Mouse (Mus musculus): Measurements from ENCODE around the gene Mrgprh. TPM values are rescaled to one million over a fixed set of nuclear protein-coding genes. Genes with fewer than 3 reads are reported as not detected.

Mrgprh gene
- polyA plus RNA-seq, 1 experiment = not detected

DNA sequence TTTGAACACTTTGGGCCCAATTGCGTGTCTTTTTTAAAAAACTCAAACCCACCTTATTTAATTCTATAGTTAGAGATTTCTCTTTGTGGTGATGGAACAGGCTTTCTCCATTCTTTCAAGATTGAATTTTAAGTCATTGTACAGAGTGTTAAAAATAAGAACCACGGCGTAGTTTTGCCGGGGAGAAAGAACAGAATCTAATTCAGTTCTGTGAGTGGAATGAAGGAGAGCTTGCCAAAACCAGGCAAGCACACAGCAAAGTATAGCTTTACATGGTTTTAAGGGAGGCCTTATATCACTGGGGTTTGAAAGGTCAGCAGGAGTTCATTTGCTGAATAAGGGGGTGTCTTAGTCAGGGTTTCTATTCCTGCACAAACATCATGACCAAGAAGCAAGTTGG, 31.3 kb upstream of the Mrgprh start:
- H3K4me3 ChIP-seq (ENCODE audit: insufficient read depth, low read depth, low read length) = no peak overlapping the region
- WGBS = 60% methylated on average over 4 of the region's 4 CpGs
- H3K4me1 ChIP-seq (ENCODE audit: control insufficient read depth, insufficient read depth, low read length) = peaks cover 13% of the 10 kb centered on the region
- TF ChIP-seq CTCF (IDR thresholded peaks at IDR 0.05; ENCODE audit: insufficient read depth, low read depth, low read length) = no peak
- TF ChIP-seq POLR2A (IDR thresholded peaks at IDR 0.05; ENCODE audit: insufficient read depth, low read depth, low read length) = no peak
- no peak overlapping the region for H3K27ac ChIP-seq (ENCODE audit: insufficient read depth, low read depth, low read length)

DNA sequence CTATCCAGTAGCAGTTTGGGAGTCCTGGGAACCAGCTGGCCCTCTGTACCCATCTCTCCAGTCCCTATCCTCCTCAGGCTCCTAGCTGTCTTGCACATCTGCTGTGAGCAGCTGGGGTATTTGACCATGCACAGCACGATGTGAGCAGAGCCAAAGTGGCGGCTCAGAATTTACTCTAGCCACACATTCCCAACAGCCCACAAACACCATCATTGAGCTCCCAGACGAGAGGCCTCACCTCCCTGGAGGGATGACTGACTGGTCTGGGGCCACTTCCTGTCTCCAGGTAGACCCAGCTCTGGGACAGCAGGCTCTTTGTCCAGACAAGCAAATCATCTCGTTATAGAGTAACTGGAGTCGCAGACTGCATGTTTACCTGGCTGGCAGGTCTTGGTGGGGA, 30.0 kb upstream of the Mrgprh start:
- WGBS = 53% methylated on average over 5 of the region's 5 CpGs
- Histone ChIP-seq H3K4me1 (ENCODE audit: control insufficient read depth, insufficient read depth, low read length) (peaks cover 13% of the 10 kb centered on the region), H3K27ac (ENCODE audit: insufficient read depth, low read depth, low read length) (no peak overlapping the region), H3K4me3 (ENCODE audit: insufficient read depth, low read depth, low read length) (no peak overlapping the region)
- no peak for TF ChIP-seq CTCF (IDR thresholded peaks at IDR 0.05; ENCODE audit: insufficient read depth, low read depth, low read length)
- TF ChIP-seq POLR2A (IDR thresholded peaks at IDR 0.05; ENCODE audit: insufficient read depth, low read depth, low read length) = no peak

GRCm38 (mm10) chr17:12846474-12846873, 29.4 kb upstream of the Mrgprh start:
- H3K4me1 ChIP-seq (ENCODE audit: control insufficient read depth, insufficient read depth, low read length) = peaks cover 13% of the 10 kb centered on the region
- no peak overlapping the region for H3K27ac ChIP-seq (ENCODE audit: insufficient read depth, low read depth, low read length)
- TF ChIP-seq CTCF (IDR thresholded peaks at IDR 0.05; ENCODE audit: insufficient read depth, low read depth, low read length) (no peak), POLR2A (IDR thresholded peaks at IDR 0.05; ENCODE audit: insufficient read depth, low read depth, low read length) (no peak)
- 56% methylated on average over 5 of the region's 5 CpGs for WGBS
- no peak overlapping the region for H3K4me3 ChIP-seq (ENCODE audit: insufficient read depth, low read depth, low read length)

GRCm38 (mm10) chr17:12847736-12848135, 28.1 kb upstream of the Mrgprh start:
- Histone ChIP-seq H3K27ac (ENCODE audit: insufficient read depth, low read depth, low read length) (no peak overlapping the region), H3K4me3 (ENCODE audit: insufficient read depth, low read depth, low read length) (no peak overlapping the region), H3K4me1 (ENCODE audit: control insufficient read depth, insufficient read depth, low read length) (peaks cover 14% of the 10 kb centered on the region)
- TF ChIP-seq POLR2A (IDR thresholded peaks at IDR 0.05; ENCODE audit: insufficient read depth, low read depth, low read length) (no peak), CTCF (IDR thresholded peaks at IDR 0.05; ENCODE audit: insufficient read depth, low read depth, low read length) (no peak)
- 73% methylated on average over 4 of the region's 4 CpGs for WGBS

- H3K4me1 ChIP-seq (ENCODE audit: control insufficient read depth, insufficient read depth, low read length) = peaks cover 31% of the 10 kb centered on the region
- WGBS = 34% methylated on average over 8 of the region's 8 CpGs
- no peak for TF ChIP-seq CTCF (IDR thresholded peaks at IDR 0.05; ENCODE audit: insufficient read depth, low read depth, low read length)
- H3K27ac ChIP-seq (ENCODE audit: insufficient read depth, low read depth, low read length) = peak overlapping the region; percentile 60
- no peak overlapping the region for H3K4me3 ChIP-seq (ENCODE audit: insufficient read depth, low read depth, low read length)
Measured at GRCm38 (mm10) chr17:12849778-12850382, 26.0 kb upstream of the Mrgprh start.

DNA sequence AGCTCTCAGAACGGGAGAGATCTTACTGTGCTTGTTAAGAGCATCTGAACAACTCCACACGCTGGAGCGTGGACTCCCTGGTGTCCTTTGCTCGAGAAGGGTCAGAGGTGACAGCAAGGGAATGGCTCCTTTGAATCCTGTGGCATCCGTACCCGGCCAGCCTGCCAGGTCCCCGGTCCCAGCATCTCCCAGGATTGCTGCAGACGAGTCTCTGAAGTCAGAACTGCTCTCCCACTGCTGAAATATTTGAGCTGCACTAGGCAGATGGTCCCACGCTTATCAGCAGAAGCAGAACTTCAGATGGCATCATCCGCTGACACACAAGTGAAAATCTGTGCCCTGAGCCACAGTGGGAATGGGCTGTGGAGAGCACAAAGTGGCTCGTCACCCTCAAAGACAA, 24.1 kb upstream of the Mrgprh start:
- Histone ChIP-seq H3K4me1 (ENCODE audit: control insufficient read depth, insufficient read depth, low read length) (peaks cover 25% of the 10 kb centered on the region), H3K4me3 (ENCODE audit: insufficient read depth, low read depth, low read length) (no peak overlapping the region), H3K27ac (ENCODE audit: insufficient read depth, low read depth, low read length) (no peak overlapping the region)
- TF ChIP-seq POLR2A (IDR thresholded peaks at IDR 0.05; ENCODE audit: insufficient read depth, low read depth, low read length) (no peak), CTCF (IDR thresholded peaks at IDR 0.05; ENCODE audit: insufficient read depth, low read depth, low read length) (no peak)
- 81% methylated on average over 11 of the region's 11 CpGs for WGBS

DNA sequence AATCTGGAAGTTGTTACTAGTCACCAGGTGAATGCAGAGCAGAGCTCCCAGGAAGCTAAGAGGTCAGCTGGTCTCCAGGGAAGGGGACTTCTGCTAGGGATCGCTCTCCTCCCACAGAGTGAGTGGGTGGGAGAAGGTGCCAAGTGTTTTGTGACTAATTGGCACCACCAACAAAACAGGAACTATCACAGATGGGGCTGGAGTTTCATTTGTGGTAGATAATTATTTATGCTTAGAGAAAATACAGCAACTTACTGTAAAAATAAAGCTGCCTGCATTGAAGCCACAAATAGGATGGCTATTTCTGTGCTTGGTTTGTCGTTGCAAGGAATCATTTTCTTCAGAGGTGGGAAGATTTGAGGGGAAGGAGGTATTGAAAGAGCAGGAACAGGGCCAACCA, 22.0 kb upstream of the Mrgprh start:
- Histone ChIP-seq H3K27ac (ENCODE audit: insufficient read depth, low read depth, low read length) (no peak overlapping the region; the same call in 1 of the 2 replicates), H3K4me3 (ENCODE audit: insufficient read depth, low read depth, low read length) (no peak overlapping the region), H3K4me1 (ENCODE audit: control insufficient read depth, insufficient read depth, low read length) (peaks cover 25% of the 10 kb centered on the region)
- TF ChIP-seq POLR2A (IDR thresholded peaks at IDR 0.05; ENCODE audit: insufficient read depth, low read depth, low read length) = no peak
- TF ChIP-seq CTCF (IDR thresholded peaks at IDR 0.05; ENCODE audit: insufficient read depth, low read depth, low read length) = no peak
- WGBS = 23% methylated on average over 2 of the region's 2 CpGs

DNA sequence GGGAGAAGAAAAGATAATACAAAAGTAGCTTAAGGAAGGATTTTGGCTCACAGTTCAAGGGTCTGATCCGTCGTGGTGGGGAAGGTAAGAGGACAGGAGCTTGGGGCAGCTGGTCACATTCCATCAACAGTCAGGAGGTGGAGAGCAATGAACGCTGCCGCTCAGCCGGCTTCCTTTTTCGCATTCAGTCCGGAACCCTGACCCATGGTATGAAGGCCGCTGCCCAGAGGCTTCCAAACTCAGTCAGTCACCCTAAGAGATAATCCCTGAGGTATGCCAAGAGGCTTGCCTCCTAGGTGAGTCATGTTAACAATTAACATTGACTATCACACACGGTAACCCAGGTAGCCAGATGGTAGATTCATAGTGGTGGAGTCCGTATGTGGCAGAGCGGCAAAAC, 21.4 kb upstream of the Mrgprh start:
- Histone ChIP-seq H3K4me3 (ENCODE audit: insufficient read depth, low read depth, low read length) (no peak overlapping the region), H3K27ac (ENCODE audit: insufficient read depth, low read depth, low read length) (peak overlapping the region; percentile 16; the same call in 1 of the 2 replicates), H3K4me1 (ENCODE audit: control insufficient read depth, insufficient read depth, low read length) (peaks cover 22% of the 10 kb centered on the region)
- WGBS = 93% methylated on average over 11 of the region's 11 CpGs
- TF ChIP-seq POLR2A (IDR thresholded peaks at IDR 0.05; ENCODE audit: insufficient read depth, low read depth, low read length) = no peak
- no peak for TF ChIP-seq CTCF (IDR thresholded peaks at IDR 0.05; ENCODE audit: insufficient read depth, low read depth, low read length)

DNA sequence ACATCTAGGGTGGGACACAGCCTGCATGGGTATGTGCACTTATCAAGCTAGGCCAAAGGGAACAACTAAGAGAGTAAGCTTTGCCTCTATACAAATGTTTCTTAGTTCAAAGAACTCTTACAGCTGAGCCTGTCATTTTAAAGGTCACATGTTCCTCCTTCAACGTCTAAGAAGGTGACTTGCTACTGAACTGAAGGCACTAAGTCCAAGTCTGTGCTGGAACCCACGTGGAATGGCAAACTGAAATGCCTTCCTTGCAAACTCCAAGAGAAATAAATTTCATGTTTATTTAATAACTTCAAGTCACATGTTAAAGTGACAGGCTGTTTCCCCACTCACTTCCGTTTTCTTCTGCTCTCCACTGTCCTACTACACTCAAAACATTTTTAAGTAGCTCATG, 18.4 kb upstream of the Mrgprh start:
- H3K4me1 ChIP-seq (ENCODE audit: control insufficient read depth, insufficient read depth, low read length) = peaks cover 22% of the 10 kb centered on the region
- TF ChIP-seq CTCF (IDR thresholded peaks at IDR 0.05; ENCODE audit: insufficient read depth, low read depth, low read length) (no peak), POLR2A (IDR thresholded peaks at IDR 0.05; ENCODE audit: insufficient read depth, low read depth, low read length) (no peak)
- no peak overlapping the region for H3K4me3 ChIP-seq (ENCODE audit: insufficient read depth, low read depth, low read length)
- 57% methylated on average over 3 of the region's 3 CpGs for WGBS
- no peak overlapping the region for H3K27ac ChIP-seq (ENCODE audit: insufficient read depth, low read depth, low read length)

- 36% methylated on average over 4 of the region's 4 CpGs for WGBS
Measured at GRCm38 (mm10) chr17:12858072-12858471, 17.8 kb upstream of the Mrgprh start.

More at GRCm38 (mm10) chr17:12858072-12858471, 17.8 kb upstream of the Mrgprh start:
- H3K4me1 ChIP-seq (ENCODE audit: control insufficient read depth, insufficient read depth, low read length) = peaks cover 18% of the 10 kb centered on the region
- H3K4me3 ChIP-seq (ENCODE audit: insufficient read depth, low read depth, low read length) = no peak overlapping the region
- TF ChIP-seq POLR2A (IDR thresholded peaks at IDR 0.05; ENCODE audit: insufficient read depth, low read depth, low read length) = no peak
- no peak for TF ChIP-seq CTCF (IDR thresholded peaks at IDR 0.05; ENCODE audit: insufficient read depth, low read depth, low read length)
- no peak overlapping the region for H3K27ac ChIP-seq (ENCODE audit: insufficient read depth, low read depth, low read length)
